Mouse (Mus musculus) lung, postnatal 25 days (tissue): ENCODE data around the gene Tmem132e.

Experiments
- DNase-seq: peaks from one replicate; pipeline ENCODE4 v3.0.0; 2022; ENCODE audit warnings: low spot score

The Tmem132e gene

DNA sequence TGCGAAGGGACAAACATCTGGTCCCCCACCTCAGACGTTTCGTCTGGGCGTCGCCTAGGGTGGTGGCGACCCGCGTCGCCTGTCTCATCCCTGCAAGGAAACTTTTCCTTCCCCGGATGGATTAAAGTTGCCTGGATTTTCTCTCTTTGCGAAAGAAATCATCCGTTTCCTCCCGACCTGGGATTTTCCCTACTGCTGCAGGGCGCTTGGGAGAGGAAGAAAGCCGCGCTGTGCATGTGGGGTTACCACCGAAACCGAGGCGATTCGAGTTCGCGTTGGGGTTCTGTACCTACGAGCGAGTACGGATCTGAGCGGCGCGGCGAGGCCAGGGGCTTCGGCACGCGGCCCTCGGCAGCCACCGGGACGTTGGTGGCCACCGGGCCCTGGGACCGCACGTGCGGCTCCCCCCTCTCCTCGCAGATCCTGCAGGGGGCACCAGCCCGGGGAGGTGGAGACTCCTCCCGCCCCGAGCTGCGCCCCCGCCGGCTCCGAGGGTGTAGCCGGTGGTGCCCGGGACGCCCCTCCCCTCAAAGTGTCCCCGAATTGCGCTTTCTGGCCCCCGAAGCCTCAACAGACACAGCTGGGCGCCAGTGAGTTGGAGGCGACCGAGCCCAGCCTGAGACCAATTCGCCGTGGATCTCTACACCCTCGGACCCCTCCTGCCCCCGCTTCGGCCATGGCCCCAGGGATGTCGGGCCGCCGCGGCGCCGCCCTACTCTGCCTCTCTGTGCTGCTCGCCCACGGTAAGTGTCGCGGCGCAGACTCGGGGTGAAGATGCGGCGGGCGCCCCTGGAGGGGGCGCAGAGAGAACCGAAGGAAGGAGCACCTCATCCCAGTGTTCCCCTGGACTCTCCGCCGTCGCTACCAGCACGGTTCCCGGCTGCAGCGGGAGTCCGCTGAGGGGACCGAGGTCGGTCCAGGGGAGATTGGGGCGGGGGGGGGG is at the start of gene Tmem132e:
Gene Tmem132e (plus strand): TSS at position 530 of the 943 bp plus-strand sequence.
- DNase-seq = no peak

DNA sequence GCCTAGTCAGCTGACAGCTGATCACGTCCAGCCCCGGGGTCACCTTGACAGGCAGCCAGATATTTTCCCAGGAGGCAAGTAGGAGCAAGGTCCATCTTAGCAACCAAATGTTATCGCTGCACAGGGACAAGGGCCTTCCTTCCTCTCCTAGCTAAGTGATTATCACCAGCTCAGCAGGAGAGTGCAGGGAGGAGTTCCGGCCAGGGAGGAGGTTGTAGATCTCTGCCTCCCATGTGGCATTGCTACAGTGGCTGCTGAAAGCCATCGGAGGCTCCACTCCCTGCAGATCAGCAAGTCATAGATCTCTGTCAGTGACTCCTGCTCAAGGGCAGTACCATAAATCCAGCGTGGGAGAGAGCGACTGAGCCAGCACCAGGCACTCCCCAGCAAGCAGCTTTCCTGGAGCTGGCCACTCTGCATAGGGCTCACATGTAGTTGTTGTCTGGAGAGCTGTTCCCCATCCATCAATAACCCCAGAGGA is 48.7 kb upstream of the Tmem132e start:
- no peak for DNase-seq

DNA sequence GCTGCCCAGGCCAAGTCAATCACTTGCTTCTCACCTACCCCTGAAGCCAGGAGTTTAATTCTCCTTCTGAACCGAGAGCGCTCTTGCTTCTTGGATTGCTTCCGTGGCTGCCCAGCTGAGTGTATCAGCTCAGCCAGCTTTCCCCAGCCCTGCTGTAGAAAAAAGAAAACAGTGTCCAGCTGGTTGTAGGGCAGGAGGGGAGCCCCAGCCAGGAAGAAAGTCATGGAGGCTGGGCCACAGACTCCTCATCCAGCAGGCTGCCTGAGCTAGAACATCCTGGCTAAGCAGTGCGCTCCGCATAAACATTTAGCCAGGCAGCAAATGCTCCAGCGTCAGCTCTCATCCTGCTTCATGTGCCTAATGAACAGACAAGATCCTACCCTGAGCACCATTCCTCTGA is 48.3 kb upstream of the Tmem132e start:
- DNase-seq = no peak

DNA sequence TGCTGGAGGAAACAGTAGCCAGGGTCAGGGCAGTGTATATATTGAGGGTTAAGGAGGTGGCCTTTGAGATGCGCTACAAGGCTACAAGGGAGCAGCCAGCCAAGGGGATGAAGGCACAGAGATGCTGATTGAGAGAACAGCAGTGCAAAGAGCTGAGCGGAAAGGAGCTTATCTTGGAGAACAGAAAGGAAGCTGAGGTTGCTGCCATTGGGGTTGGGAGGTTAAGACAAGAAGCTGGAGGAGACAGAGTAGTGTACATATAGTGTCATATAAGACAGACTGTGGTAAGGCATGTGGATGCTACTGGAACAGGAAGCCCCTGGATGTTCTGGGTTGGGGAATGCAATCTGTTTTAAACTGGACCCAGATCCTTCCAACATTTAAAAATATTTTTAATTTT is 47.8 kb upstream of the Tmem132e start:
- no peak for DNase-seq

DNA sequence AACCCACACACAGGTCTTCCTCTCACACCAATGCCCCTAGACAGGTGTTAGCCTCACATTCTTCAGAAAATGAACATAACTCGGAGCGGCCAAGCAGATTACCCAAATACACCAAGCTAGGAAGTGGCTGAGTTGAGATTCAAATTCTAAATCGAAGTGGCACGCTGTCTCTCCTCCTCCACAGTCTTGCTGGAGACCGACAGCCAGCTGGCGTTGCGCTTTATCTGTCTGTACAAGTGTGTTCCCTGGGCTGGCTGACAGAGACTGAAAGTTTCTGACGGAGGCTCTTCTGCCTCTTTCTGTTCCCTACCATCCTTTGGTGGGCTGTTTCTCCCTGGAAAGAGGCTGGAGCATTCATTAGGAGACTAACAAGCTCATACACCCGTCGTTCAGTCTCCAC is 37.7 kb upstream of the Tmem132e start:
- DNase-seq = no peak

DNA sequence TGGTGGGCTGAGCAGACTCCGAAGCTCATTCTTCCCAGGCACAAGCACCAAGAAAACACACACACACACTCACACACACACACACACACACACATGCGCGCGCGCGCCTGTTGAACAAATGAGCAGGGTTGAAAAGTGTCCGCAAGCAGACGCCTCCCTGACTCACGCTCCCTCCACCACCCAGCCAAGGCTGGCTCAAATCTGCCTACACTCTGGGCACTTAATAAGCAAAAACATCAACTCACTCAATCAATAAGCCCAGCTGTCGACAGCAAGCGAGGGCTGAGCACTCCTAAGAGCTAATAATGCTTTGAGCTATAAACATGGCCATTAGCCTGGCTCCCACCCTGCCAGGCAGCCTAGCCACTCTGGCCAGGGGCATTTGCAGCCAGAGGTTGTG is 18.5 kb upstream of the Tmem132e start:
- DNase-seq = no peak

DNA sequence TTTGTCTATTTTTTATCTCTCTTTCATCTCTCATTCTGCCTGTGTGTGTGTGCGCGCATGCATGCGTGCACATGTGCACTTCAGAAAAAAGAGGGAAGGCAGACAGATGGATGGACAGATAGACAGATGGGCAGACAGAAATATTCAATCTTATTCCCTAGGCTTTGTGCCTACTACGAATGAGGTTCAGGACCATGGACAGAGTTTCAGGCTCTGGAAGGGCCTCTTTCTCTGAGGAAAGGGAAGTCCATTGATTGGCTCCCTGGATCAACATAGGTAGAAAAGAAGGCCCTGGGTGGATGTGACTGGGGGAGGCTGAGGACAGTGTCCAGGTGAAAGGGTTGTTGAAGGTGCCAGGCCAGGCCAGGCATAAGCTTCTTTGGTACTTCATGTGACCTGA is 17.1 kb upstream of the Tmem132e start:
- DNase-seq = no peak

DNA sequence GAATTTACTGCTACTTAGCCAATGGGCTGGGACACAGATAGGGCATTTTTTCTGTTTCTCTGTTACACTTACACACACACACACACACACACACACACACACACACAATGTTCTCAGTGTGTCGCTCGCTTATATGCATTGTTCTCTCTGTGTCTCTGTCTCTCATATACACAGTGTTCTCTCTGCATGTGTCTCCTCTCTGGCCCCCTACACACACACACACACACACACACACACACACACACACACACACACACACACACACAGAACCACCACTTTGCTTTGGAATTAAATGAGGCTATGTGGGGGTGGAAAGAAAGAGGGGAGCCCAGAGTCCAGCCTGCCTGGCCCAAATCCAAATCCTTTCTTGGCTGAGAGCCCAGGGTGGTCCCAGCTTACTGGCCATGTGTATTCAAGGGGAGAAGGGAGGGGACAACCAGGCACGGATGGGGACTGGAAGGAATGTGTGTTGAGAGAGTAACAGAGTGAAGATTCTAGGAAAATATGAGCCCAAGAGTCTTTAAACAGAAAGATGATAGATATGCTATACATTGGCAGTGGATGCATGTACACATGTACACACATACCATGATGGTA is 8.0 kb upstream of the Tmem132e start:
- no peak for DNase-seq

DNA sequence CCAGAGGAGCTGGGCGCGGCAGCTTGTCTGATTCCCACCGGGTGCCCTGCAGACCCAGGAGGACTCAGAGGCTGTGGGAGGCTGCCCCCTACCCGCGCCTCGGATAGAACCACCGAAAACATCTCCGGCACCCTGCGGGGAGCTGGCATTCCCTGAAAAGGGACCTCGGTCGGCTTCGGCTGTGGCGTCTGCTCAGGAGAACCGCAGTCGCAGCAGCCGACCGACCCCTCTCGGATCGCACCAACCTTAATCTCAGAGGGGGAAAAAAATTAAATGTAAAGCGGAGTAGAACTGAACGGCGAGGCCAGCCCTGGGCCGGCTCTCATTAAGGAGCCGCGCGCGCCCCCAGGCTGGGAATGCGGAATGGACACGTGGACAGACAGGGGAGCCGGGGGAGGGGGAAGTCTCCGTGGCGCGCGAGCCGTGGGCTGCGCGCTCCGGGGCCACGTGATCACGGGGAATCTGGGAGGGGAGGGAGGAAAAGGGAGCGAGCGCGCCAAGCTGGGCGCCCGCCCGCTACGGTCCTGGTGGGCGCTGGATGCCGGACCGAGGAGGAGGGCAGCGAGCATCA is 1.6 kb upstream of the Tmem132e start:
- DNase-seq = no peak

DNA sequence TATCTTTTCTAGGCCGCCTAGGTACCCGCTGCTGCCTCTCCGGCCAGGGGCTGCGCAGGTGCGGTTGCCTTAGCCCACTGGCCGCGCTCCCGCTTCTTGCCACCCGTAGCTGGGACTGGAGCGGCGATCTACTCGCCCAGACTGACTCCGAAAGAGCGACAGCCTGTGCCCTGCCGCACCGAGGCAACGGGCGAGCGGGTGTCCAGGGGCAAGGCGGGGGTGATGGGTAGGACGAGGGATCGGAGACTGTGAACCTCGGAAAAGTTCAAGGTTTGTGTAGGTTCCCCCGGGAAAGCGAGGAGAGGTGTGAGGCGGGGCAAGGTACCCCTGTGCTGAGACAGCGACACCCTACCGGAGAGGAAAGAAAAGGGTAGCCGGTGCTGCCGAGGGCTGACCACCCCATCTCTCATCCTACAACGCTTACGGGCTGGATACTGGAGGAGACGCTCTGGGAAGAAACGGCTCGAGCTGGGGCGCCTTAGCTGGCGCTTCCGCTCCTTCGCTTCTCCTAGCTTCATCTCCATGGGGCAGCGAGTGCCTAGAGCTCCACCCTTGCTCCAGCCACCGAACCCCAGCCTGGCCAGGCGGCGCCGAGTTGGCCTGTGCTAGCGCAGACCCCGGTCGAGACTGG is 874 bp upstream of the Tmem132e start:
- no peak for DNase-seq

DNA sequence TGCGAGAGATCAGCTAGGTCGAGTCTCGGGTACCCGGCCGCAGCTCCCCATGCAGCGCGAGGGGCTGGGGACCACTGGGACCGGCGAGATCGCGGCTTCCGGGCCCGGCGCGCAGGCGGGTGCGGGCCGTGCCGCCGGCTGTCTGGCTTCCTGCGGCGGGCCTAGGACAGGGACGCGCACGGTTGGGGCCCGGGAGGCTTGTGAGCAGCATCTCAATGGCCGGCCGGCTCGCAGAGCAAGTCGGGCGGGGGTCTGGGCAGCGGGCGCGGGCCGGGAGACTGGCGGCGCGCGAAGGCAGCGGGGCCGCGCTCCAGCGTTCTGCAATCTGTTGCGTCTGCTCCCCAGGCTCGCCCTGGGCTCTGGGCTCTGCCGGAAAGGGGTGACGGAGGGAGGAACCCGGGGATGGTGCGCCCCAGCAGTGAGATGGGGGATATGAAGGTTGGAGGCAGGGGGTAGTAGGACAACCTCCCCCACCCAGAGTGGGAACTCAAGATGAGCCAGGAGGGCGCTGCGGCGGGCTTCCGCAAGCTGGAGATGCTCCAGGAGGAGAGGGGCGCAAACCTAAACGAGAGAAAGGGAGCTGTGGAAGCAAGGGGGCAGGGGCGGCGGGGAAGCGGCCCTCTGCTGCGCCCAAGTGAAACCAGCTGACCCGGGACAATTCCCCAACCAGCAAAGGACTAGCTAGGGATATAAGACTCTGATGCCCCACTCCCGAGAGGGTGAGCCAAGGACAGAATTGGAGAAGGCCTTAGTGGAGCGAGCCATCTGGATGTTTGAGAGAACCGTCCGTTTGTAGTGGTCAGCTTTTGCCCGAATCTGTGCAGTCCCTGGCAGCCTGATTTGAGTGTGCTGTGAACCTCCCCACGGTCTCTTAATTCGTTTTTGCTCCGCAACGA is 944 bp downstream of the Tmem132e start:
- no peak for DNase-seq

DNA sequence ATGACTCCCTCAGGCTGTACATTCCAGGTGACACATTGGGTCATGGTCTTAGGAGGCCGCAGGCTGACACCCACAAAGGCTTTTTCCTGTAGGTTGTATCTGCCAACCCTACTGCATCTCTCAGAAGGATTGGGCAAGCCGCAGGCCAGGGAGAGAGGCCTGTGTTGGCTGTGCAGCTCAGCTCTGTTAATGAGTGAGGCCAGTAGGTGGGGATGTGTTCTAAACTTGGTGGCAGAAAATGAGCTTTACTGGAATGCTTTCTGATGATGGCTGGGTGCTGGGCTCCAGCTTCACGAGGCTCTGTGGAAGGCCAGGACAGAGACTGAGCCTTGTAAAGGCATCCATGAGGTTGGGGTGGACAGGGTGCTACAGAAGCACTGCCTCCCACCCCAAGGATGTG is 3.6 kb downstream of the Tmem132e start:
- DNase-seq = no peak

DNA sequence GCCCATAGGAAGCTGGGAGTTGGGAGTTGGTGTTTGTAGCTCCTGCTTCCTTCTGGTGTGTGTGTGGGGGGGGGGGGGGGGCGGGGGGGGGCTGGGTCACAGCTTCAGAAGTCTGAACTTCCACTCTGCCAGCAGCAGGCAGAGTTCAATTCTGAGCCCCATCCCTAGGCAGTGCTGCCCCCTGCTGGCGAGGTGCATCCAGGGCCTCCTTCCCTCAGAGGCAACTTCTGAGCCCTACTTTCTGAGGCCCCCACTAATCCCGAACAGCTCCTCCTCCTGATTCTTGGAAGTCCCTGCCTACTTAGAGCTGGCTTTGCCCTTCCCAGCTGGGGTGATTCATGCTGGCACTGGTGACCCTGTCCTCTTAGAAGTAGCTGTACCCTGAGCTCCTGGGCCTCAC is 10.9 kb downstream of the Tmem132e start:
- peak; percentile 1 for DNase-seq

DNA sequence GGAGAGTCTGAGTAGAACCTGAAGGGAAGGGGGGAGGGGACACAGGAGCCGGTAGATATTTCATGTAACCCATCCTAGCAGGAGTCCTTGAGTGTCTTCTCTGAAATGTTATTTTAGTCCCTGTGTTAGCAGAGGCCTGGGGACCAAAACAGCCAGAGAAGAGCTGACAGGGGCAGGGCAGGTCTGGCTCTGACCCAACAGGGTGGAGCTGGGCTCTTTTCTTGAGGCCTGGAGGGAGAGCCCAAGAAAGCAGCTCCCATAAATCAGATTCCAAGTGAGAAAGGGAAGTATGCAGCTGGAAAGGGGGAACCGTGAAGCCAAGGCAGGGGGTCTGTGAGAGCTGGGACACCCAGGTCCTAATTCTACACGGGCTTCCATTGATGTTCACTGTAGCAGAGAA is 16.9 kb downstream of the Tmem132e start:
- no peak for DNase-seq

DNA sequence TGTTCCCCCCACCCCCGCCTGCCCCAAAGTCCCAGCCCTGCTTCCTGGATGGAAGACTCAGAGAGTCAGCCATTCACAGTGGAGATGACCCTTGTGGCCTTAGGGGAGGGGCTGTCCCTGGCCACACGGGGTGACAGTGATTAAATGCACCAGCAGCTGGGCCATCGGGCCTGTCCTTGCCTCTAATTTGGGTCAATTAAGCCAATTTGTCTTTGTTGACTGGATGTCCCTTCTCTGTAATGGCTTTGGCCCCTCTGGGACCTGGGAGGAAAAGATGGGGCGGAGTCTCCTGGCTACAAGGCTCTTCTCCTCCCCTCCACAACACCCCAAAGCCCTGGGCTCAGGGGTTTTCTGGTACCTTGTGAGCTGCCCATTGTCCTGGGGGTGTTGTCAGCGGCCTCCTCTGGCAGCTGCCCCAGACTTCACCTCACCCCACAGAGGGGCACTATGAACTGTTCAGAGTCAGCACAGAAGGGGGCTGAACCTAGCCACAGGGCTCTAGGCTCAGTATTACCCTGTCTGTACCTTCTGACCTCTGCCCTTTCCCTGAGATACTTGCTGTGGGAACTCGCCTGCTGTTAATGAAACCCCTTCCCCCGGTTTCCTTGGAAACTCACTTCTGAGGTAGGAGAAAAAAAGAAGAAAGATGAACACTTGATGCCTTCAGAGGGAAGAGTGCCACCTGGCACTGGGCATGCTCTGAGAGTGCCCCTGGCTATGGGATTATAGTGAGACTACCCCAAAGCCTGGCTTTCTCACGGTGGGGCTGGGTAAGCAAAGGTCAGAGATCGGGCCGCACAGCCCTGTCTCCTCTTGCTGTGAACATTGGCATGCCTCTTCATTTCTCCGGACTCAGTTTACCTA is 17.9 kb downstream of the Tmem132e start:
- DNase-seq = no peak

DNA sequence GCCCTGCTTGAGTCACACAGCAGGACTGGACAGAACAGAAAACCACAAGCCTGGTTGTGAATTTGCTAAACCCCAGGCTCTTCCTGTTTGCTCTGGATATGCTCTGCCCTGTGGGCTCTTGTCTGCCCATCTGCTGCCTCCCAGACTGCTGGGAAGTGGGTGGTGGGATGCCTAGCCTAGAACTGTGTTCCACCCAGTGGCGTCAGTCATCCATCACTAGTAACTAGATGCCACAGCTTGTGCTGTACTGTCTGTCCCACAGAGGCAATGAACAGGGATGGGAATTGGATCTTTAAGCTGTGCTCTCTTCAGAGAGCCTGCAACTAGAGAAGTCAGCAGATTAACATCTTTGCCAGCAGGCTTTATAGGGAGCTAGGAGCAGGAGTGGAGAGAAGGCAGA is 23.8 kb downstream of the Tmem132e start:
- no peak for DNase-seq

DNA sequence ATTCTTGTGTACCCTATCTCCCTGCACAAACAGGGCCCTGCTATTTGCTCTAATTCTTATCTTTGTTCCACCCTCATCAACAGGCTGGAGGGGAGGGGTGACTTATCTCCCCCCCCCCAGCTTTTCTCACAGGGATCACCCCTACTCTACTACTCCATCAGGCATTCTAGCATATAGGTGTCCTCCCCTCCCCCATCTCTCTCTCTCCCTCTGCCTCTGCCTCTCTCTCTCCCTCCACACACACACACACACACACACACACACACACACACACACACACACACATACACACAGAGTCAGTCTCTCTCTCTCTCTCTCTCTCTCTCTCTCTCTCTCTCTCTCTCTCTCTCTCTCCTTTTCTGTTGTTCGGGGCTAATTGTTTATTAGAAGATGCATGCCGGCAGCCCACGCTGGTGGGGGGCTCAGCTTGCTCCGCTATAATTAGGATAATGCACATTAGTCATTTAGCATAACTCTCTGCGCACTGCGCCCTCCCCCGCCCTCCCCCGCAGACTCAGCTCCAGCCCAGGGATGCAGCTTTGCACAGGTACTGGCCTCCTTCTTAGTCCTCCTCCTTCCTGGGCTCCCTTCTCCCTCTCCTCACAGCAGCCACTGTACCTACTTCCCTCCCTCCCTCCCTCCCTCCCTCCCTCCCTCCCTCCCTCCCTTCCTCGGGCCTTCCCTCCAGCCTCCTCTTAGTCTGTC is 29.8 kb downstream of the Tmem132e start:
- no peak for DNase-seq

DNA sequence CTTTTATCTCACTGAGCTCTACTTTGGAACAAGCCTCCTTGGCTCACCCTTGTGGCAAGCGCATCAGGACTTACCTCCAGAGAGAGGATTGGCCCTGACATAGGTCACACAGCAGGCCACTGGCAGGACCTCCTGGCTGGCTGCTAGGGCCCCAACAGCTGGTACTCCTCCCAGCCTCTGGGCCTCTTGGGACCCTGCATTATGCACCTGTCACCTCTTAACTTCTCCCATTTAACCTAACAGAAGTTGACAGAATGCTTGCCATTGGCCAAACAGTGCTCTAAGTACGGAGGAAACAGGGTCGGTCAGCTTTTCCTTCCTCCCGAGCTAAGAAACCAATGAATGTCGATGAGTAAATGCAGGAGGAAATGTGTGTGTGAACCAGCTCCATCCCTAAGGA is 33.2 kb downstream of the Tmem132e start:
- DNase-seq = no peak

DNA sequence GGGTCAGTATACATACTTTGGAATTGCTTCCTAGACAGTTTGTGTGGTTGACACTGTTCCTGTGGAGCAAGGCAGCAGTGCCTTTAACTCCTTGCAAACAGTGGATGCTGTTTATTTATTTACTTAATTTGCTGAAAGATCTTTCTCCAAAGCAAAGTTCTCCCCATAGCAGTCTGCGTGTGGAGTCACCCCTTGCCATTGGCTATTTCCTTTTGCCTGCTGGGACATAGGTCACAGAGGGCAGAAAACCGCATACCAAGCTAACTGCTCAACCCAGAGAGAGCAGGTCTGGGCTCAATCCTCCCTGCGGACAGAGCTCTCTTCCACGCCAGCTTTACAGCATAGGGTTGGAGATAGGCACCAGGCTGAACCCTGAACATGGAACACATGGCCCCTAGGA is 34.8 kb downstream of the Tmem132e start:
- no peak for DNase-seq

DNA sequence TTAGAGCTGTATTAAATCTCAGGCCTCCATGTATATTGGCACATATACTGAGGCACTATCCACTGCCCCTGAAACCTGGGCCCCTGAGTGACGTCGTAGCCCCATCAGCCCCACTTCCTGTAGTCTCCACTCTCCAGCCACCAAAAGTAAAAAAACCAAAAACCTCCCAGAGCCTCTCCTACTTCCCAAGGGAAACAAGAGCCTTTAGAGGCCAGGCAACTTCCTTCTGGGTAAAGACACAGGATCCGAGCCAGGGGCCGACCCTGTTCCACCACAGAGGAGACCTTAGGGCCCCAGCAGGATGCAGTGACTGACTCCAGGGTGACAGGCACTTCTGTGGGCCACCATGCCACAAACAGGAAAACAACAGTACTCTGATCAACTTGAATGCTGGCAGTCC is 40.1 kb downstream of the Tmem132e start:
- DNase-seq = no peak
